Comparison of ENCODE assay signal across 24 mouse cellular contexts in the genomic region with DNA sequence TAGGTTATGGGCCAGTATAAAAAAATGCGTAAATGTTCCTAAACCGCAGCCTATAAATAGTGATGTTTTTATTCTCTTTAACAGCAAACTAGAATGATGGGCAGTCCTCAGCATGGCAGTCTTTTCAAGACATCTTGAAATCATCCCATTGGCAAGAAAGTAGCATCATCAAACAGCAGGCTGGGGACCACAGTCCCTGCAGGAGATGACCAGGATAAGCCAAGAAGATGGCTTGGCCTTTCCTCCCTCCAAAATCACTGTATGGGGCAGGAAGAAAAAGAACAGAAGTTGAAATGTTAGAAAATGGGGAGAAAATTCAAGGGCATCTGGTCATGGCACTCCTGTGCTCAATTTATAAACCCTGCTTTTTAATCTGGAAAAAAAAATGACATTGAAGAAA.
"Had no signal": no experiment of that assay in that cellular context is flagged by ENCODE, and none has a peak within 500 bp of the region (broad histone marks: within the 10 kb centered on the region; RNA-seq: fewer than 3 reads in every experiment).

No protein-coding gene starts in this region.

- H3K27ac ChIP-seq: embryonic facial prominence, embryonic 10.5 days; embryonic facial prominence, embryonic 12.5 days; embryonic facial prominence, embryonic 13.5 days; embryonic facial prominence, embryonic 15.5 days; forebrain, embryonic 10.5 days; forebrain, embryonic 12.5 days; forebrain, embryonic 13.5 days; forebrain, embryonic 15.5 days; gastrocnemius, adult 2 months; heart, adult 2 months; heart, embryonic 10.5 days had no signal

- DNase-seq: cerebellum, adult 2 months; cerebellum, adult 8-10 months; cerebellum, adult 9-11 months; cerebellum, postnatal 36 days; embryo, embryonic 11 days; forebrain, postnatal 0 days; gastrocnemius, adult 2 months; gastrocnemius, postnatal 10 days; gastrocnemius, postnatal 14 days; gastrocnemius, postnatal 25 days; gastrocnemius, postnatal 36 days; heart, adult 11 months; heart, adult 18-20 months; heart, adult 2 months had no signal

- H3K4me3 ChIP-seq: embryonic facial prominence, embryonic 10.5 days; embryonic facial prominence, embryonic 12.5 days; embryonic facial prominence, embryonic 13.5 days; embryonic facial prominence, embryonic 15.5 days; erythroblast, embryonic 14.5 days; forebrain, embryonic 10.5 days; forebrain, embryonic 12.5 days; forebrain, embryonic 13.5 days; forebrain, embryonic 15.5 days; gastrocnemius, adult 2 months; heart, adult 2 months; heart, embryonic 10.5 days had no signal
